Comparison of ENCODE assay signal across 8 mouse cellular contexts in the genomic region with DNA sequence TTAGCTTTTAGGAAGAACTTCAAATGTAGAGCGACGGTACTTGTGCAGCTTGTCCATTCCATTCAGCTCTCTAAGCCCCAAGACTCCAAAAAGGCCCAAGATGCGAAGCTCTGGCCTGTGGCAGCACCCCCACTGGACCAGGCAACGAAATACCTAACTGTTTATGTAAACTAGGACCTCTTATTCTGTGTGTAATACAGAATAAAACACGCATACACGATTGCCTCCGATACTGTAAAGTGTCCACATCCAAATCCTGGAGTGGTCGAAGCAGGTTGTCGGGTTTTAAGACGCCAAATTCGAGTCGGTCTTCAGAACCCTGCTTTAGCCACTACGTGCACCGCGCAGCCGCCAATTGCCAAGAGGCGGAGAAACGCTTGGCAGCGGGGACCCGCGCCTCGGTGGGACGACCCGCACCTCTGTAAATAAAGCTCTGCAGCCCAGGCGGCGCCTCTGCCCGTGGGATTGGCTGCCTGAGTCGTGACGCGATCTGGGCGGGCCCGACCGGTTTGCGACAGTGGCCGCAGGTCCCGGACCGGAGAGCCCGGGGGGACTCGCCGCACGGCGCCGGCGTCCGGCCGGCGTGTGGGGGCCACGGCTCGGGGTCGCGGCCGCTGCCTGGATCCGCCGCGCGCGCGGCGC. TPM values are rescaled to one million over a fixed set of nuclear protein-coding genes. Genes with fewer than 3 reads are reported as not detected.
A peak's percentile ranks its signal among the peaks of the same experiment; 100 is the strongest.
DNase-seq lines count a peak whose midpoint lies in the region; ATAC-seq lines count a peak whose summit lies in the region.

Gene Tmem243 (plus strand): TSS at position 462 of the 642 bp plus-strand sequence.

- intact Hi-C loops in gastrocnemius, postnatal 14 days (cut with DNase I; ENCODE audit: low total_unique reads), result no loop called here
- intact Hi-C loops in left cerebral cortex, postnatal 10 days (cut with DNase I), result no loop called here

- ATAC-seq in activated CD4-positive, CD25-positive, alpha-beta regulatory T cell, adult 4 months, result peak; percentile 83
- ATAC-seq in inflammation-experienced regulatory T-cells, adult 6 months, result peak; percentile 86
- peak; percentile 96 for ATAC-seq in megakaryocyte-erythroid progenitor cell, adult 5-6 weeks (replicated peaks; ENCODE audit: low FRiP score, low TSS enrichment, poor library complexity, severe bottlenecking)

- DNase-seq in embryo, embryonic 10 days (ENCODE audit: low spot score), result peak; percentile 95
- DNase-seq in gastrocnemius, postnatal 14 days, result peak; percentile 91
- DNase-seq in left cerebral cortex, postnatal 10 days (ENCODE audit: extremely low spot score in 1 of 2, low spot score in 2 of 2), result peak; percentile 81 to 94
- DNase-seq in right cerebral cortex, postnatal 25 days, result peak; percentile 89
- peak; percentile 83 to 89 for DNase-seq in urinary bladder, postnatal 4 days (ENCODE audit: low spot score in 2 of 2)

RNA-seq across cellular contexts. Expression of gene Tmem243, which starts in this region (rescaled TPM):
- polyA plus RNA-seq in activated CD4-positive, CD25-positive, alpha-beta regulatory T cell, adult 4 months (2017; shearing (Covaris generic)), result 10 to 100 TPM; 34.2 to 45.0 TPM
- 1 to 10 TPM; 4.2 to 6.2 TPM for total RNA-seq in gastrocnemius, postnatal 14 days (2021)
- polyA plus RNA-seq in inflammation-experienced regulatory T-cells, adult 6 months (2017; shearing (Covaris generic)), result 10 to 100 TPM; 26.4 to 54.2 (median 46.2) TPM
- 1 to 10 TPM; 5.5 to 6.9 TPM for total RNA-seq in left cerebral cortex, postnatal 10 days (2021)
- total RNA-seq in megakaryocyte-erythroid progenitor cell, adult 5-6 weeks (2014; fragmentation: Nextera tagmentation), result 4.3 and 6.9 TPM in 2 replicates
- 2.2 and 11.5 TPM in 2 replicates for total RNA-seq in megakaryocyte-erythroid progenitor cell, adult 5-6 weeks (2017)

Comparison
In these comparisons a context has a peak if more than half of its experiments do, and no peak if none do; other contexts are left out.
1. Peak in every context shown above with its lines: DNase-seq and ATAC-seq.